Mouse (Mus musculus) C2C12 (cell line): ENCODE measurements at regions not wholly inside any gene's neighbourhood (a gene's known extent, or its start where the extent isn't known, plus 50 kb on each side); places are given as distances from the start of the nearest gene placed in this dataset.

Source experiments
- CTCF ChIP-seq: IDR thresholded peaks from one replicate; pipeline ENCODE4 v1.5.1; 2011; ENCODE audit not compliant: control insufficient read depth, insufficient read depth, insufficient read length
- USF1 ChIP-seq: IDR thresholded peaks from one replicate; pipeline ENCODE4 v1.6.1; 2011; ENCODE audit warnings: low read depth, mild to moderate bottlenecking, control low read depth, moderate library complexity

DNA sequence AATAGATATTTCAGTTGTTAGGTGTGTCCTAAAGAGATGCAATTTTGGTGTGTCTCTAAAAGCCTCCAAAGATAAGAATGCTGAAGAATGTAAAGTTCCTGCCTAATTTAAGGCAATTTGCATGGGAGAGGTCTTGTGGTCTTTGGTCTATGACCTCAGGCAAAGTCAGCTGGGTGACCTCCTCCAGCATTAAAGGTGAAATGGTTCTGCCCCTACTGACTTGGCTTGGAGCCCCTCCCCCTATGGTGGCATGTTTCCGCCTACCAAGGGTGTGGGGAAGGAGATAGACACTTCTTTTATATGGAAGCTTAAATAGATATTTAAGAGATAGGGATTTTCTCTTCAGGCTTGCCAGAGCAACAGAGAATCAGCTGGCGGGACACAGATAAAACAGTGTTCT lies 111.8 kb upstream of the Samsn1 start:
- TF ChIP-seq USF1 (no peak), CTCF (no peak)
